Mouse (Mus musculus): Measurements from ENCODE around the gene Itln1. TPM values are rescaled to one million over a fixed set of nuclear protein-coding genes. Genes with fewer than 3 reads are reported as not detected.

Gene Itln1
- polyA plus RNA-seq, 1 experiment from 2014 or later = 0.23 TPM

DNA sequence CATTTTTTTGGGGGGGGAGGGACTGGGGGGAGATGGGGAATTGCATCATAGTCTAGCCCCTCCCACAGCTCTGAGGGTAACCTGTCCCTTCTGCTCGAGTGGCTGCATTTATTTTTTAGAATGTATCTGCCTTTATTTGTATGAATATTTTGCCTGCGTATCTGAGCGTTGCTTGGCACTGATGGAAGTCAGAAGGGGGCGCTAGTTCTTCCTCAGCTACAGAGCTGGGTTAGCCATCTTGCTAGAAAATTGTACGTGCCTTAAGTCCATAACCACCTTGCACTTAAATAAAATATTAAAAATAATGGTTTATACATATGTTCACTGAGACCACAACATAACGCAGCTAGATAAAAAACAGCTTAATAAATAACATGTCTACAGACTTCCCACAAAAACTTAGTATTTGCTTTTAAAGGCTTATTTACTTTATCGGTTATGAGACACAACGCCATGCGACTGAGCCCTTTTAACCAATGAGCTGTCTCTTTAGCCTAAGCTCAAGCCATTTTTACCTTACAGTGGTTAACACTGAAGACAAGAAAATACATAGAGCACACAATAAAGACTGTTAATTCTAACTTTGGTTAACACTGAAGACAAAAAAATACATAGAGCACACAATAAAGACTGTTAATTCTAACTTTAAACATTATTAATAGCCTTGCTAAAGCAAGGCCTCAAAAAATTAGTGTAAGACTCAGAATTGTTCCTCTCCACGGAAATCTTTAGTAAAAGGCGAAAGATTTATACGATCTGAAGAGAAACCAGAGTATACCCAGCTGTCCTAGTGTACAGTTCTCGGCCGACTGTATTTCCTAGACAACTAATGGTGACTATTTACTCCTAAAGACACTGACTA lies 32.5 kb downstream of the Itln1 start:
- ATAC-seq = peak; percentile 87
- H3K4me3 ChIP-seq (ENCODE audit: low read length) = no peak overlapping the region
- under 1% methylated on average over 14 of the region's 14 CpGs for WGBS

DNA sequence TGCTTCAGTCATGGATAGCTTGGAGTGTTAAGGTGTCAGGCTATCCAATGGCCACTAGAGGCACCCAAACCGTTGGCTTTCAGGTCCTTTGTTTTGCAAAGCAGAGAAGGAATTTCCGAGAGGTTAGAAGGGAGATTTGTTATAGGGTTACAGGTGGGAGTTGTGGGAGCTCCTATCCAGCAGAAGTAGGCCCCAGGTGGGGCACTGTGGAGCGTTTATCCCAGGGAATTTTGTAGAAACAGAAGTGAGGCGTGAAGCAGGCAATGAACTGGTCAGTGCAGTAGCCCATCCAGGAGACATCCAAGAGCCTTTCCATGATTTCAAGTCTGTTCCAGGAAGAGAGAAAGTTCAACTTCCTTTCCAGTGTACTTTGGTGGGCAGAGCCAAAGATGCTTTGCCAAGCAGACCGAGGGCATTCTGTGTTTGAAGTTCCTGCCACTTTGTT lies 33.4 kb downstream of the Itln1 start:
- no peak for ATAC-seq
- Histone ChIP-seq H3K4me3 (ENCODE audit: low read length) (peak overlapping the region; percentile 10; the same call in 1 of the 2 replicates), H3K27ac (ENCODE audit: low read length) (peak overlapping the region; percentile 71; the same call in 1 of the 2 replicates), H3K9ac (ENCODE audit: low read depth, low read length) (no peak overlapping the region), H3K4me1 (ENCODE audit: control insufficient read depth, insufficient read depth, low read length) (no peaks in the 10 kb centered on the region; the same call in 1 of the 2 replicates), H3K4me2 (ENCODE audit: low read depth, low read length) (peak overlapping the region; percentile 45), H3K27me3 (replicated peaks; ENCODE audit: control insufficient read depth, insufficient read depth, low read length) (no peaks in the 10 kb centered on the region), H3K36me3 (ENCODE audit: control insufficient read depth, insufficient read depth, low read length) (no peaks in the 10 kb centered on the region), H3K9me3 (ENCODE audit: control insufficient read depth, low read length) (no peaks in the 10 kb centered on the region)
- 5% methylated on average over 5 of the region's 5 CpGs for WGBS

More for the DNA sequence above, 32.5 kb downstream of the Itln1 start:
- Histone ChIP-seq H3K36me3 (ENCODE audit: control insufficient read depth, insufficient read depth, low read length) (no peaks in the 10 kb centered on the region), H3K4me1 (ENCODE audit: control insufficient read depth, insufficient read depth, low read length) (no peaks in the 10 kb centered on the region; the same call in 1 of the 2 replicates), H3K9ac (ENCODE audit: low read depth, low read length) (no peak overlapping the region), H3K4me2 (ENCODE audit: low read depth, low read length) (peak overlapping the region; percentile 10; the same call in 1 of the 2 replicates), H3K27me3 (replicated peaks; ENCODE audit: control insufficient read depth, insufficient read depth, low read length) (no peaks in the 10 kb centered on the region), H3K27ac (ENCODE audit: low read length) (peak overlapping the region; percentile 70), H3K9me3 (ENCODE audit: control insufficient read depth, low read length) (no peaks in the 10 kb centered on the region)

GRCm38 (mm10) chr1:171501016-171501610 lies 34.0 kb downstream of the Itln1 start:
- H3K27me3 ChIP-seq (replicated peaks; ENCODE audit: control insufficient read depth, insufficient read depth, low read length) = no peaks in the 10 kb centered on the region
- H3K4me1 ChIP-seq (ENCODE audit: control insufficient read depth, insufficient read depth, low read length) = no peaks in the 10 kb centered on the region; the same call in 1 of the 2 replicates
- no peak overlapping the region for H3K4me2 ChIP-seq (ENCODE audit: low read depth, low read length)
- WGBS = 62% methylated on average over 6 of the region's 6 CpGs
- no peaks in the 10 kb centered on the region for H3K36me3 ChIP-seq (ENCODE audit: control insufficient read depth, insufficient read depth, low read length)
- H3K9me3 ChIP-seq (ENCODE audit: control insufficient read depth, low read length) = no peaks in the 10 kb centered on the region
- ATAC-seq = no peak
- no peak overlapping the region for H3K9ac ChIP-seq (ENCODE audit: low read depth, low read length)
- H3K27ac ChIP-seq (ENCODE audit: low read length) = no peak overlapping the region
- no peak overlapping the region for H3K4me3 ChIP-seq (ENCODE audit: low read length)

GRCm38 (mm10) chr1:171499856-171500255 lies 35.2 kb downstream of the Itln1 start:
- ATAC-seq = no peak
- Histone ChIP-seq H3K4me2 (ENCODE audit: low read depth, low read length) (no peak overlapping the region), H3K27ac (ENCODE audit: low read length) (no peak overlapping the region), H3K9me3 (ENCODE audit: control insufficient read depth, low read length) (no peaks in the 10 kb centered on the region), H3K4me3 (ENCODE audit: low read length) (no peak overlapping the region), H3K4me1 (ENCODE audit: control insufficient read depth, insufficient read depth, low read length) (no peaks in the 10 kb centered on the region; the same call in 1 of the 2 replicates), H3K27me3 (replicated peaks; ENCODE audit: control insufficient read depth, insufficient read depth, low read length) (no peaks in the 10 kb centered on the region), H3K36me3 (ENCODE audit: control insufficient read depth, insufficient read depth, low read length) (no peaks in the 10 kb centered on the region), H3K9ac (ENCODE audit: low read depth, low read length) (no peak overlapping the region)
- 84% methylated on average over 5 of the region's 5 CpGs for WGBS

- H3K27me3 ChIP-seq (replicated peaks; ENCODE audit: control insufficient read depth, insufficient read depth, low read length) = no peaks in the 10 kb centered on the region
- H3K4me3 ChIP-seq (ENCODE audit: low read length) = no peak overlapping the region
- H3K9ac ChIP-seq (ENCODE audit: low read depth, low read length) = no peak overlapping the region
- ATAC-seq = no peak
- H3K4me2 ChIP-seq (ENCODE audit: low read depth, low read length) = no peak overlapping the region
- H3K9me3 ChIP-seq (ENCODE audit: control insufficient read depth, low read length) = 0 out of 2 replicates have a peak, but pooled peaks cover 6% of the 10 kb centered on the region
- WGBS = 87% methylated on average over 6 of the region's 6 CpGs
- no peaks in the 10 kb centered on the region for H3K36me3 ChIP-seq (ENCODE audit: control insufficient read depth, insufficient read depth, low read length)
- H3K27ac ChIP-seq (ENCODE audit: low read length) = no peak overlapping the region
- no peaks in the 10 kb centered on the region for H3K4me1 ChIP-seq (ENCODE audit: control insufficient read depth, insufficient read depth, low read length)
Measured at GRCm38 (mm10) chr1:171495371-171495770, 39.7 kb downstream of the Itln1 start.

GRCm38 (mm10) chr1:171494241-171494640 lies 40.9 kb downstream of the Itln1 start:
- no peak overlapping the region for H3K27ac ChIP-seq (ENCODE audit: low read length)
- H3K9me3 ChIP-seq (ENCODE audit: control insufficient read depth, low read length) = 0 out of 2 replicates have a peak, but pooled peaks cover 6% of the 10 kb centered on the region
- H3K4me3 ChIP-seq (ENCODE audit: low read length) = no peak overlapping the region
- H3K36me3 ChIP-seq (ENCODE audit: control insufficient read depth, insufficient read depth, low read length) = no peaks in the 10 kb centered on the region
- no peak overlapping the region for H3K9ac ChIP-seq (ENCODE audit: low read depth, low read length)
- no peaks in the 10 kb centered on the region for H3K27me3 ChIP-seq (replicated peaks; ENCODE audit: control insufficient read depth, insufficient read depth, low read length)
- no peak overlapping the region for H3K4me2 ChIP-seq (ENCODE audit: low read depth, low read length)
- no peak for ATAC-seq
- H3K4me1 ChIP-seq (ENCODE audit: control insufficient read depth, insufficient read depth, low read length) = no peaks in the 10 kb centered on the region
- WGBS = 90% methylated on average over 13 of the region's 13 CpGs

DNA sequence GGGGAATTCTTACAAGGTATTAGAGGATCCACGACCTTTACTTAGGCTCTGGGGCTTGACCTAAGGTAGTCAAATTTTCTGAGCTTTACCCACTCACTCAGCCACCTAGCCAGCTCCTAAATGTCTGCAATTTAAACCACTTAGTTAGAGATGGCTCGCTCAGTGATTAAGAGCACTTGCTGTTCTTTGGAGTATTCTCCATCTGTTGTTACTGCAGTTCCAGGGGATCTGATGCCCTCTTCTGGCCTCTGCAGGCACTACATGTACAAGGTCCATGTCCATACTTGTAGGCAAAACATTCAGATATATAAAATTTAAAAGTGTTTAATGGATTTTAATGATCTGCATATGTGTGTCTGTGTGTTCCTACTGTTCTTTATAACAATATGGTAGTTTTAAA lies 56.1 kb downstream of the Itln1 start:
- Histone ChIP-seq H3K27ac (ENCODE audit: low read length) (no peak overlapping the region), H3K36me3 (ENCODE audit: control insufficient read depth, insufficient read depth, low read length) (no peaks in the 10 kb centered on the region)
- no peak for ATAC-seq

DNA sequence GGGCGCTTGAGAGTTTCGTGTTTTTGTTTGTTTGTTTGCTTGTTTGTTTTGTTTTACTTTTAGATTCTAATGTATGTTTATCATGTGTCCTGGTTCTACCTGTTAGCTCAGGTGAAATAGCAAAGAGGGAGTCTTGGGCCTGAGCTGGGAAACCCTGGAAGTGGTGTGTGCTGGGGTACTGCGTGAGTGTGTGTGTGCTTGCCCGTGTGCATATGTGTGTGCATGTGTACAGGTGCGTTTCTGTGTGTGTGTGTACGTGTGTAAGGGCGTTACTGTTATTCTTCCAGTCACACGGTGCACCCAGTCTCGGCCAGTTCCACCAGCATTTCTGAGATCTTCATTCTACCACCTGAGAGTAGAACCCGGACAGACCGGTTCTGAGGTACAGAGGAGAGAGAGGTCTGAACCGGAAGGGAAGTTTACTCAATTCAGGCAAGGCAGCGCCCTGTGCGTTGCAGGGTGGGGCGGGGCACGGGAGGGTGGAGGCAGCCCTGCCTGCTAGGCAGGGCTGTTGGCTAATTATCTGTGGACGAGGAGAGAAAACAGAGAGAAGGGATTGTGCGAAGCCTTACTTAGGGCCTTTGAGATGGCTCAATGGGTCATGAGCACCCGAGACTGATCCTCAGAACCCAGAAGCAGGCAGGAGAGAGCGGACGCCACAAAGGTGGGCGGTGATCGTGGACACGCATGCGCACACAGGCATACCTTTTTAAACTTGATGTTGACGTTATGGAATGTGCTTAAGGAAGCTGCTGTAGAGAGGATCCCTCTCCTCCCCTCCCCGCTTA lies 57.1 kb downstream of the Itln1 start:
- Histone ChIP-seq H3K4me1 (ENCODE audit: control insufficient read depth, insufficient read depth, low read length) (no peaks in the 10 kb centered on the region), H3K9ac (ENCODE audit: low read depth, low read length) (peak overlapping the region; percentile 56), H3K36me3 (ENCODE audit: control insufficient read depth, insufficient read depth, low read length) (no peaks in the 10 kb centered on the region), H3K4me3 (ENCODE audit: low read length) (peak overlapping the region; percentile 41), H3K4me2 (ENCODE audit: low read depth, low read length) (peak overlapping the region; percentile 47), H3K9me3 (ENCODE audit: control insufficient read depth, low read length) (no peaks in the 10 kb centered on the region), H3K27me3 (replicated peaks; ENCODE audit: control insufficient read depth, insufficient read depth, low read length) (no peaks in the 10 kb centered on the region), H3K27ac (ENCODE audit: low read length) (peak overlapping the region; percentile 78)
- ATAC-seq = peak; percentile 99
- 49% methylated on average over 27 of the region's 27 CpGs for WGBS

More for the DNA sequence above, 56.1 kb downstream of the Itln1 start:
- H3K27me3 ChIP-seq (replicated peaks; ENCODE audit: control insufficient read depth, insufficient read depth, low read length) = no peaks in the 10 kb centered on the region
- 54% methylated on average over 2 of the region's 2 CpGs for WGBS
- no peaks in the 10 kb centered on the region for H3K9me3 ChIP-seq (ENCODE audit: control insufficient read depth, low read length)
- H3K9ac ChIP-seq (ENCODE audit: low read depth, low read length) = no peak overlapping the region
- no peak overlapping the region for H3K4me2 ChIP-seq (ENCODE audit: low read depth, low read length)
- no peak overlapping the region for H3K4me3 ChIP-seq (ENCODE audit: low read length)
- H3K4me1 ChIP-seq (ENCODE audit: control insufficient read depth, insufficient read depth, low read length) = no peaks in the 10 kb centered on the region

GRCm38 (mm10) chr1:171477123-171477522 lies 58.0 kb downstream of the Itln1 start:
- no peak for ATAC-seq
- Histone ChIP-seq H3K4me3 (ENCODE audit: low read length) (no peak overlapping the region), H3K9ac (ENCODE audit: low read depth, low read length) (no peak overlapping the region), H3K27me3 (replicated peaks; ENCODE audit: control insufficient read depth, insufficient read depth, low read length) (no peaks in the 10 kb centered on the region), H3K27ac (ENCODE audit: low read length) (no peak overlapping the region; the same call in 1 of the 2 replicates), H3K9me3 (ENCODE audit: control insufficient read depth, low read length) (no peaks in the 10 kb centered on the region), H3K4me2 (ENCODE audit: low read depth, low read length) (no peak overlapping the region), H3K4me1 (ENCODE audit: control insufficient read depth, insufficient read depth, low read length) (no peaks in the 10 kb centered on the region), H3K36me3 (ENCODE audit: control insufficient read depth, insufficient read depth, low read length) (no peaks in the 10 kb centered on the region)
- 63% methylated on average over 8 of the region's 8 CpGs for WGBS
